Mouse (Mus musculus) spleen, postnatal 4 days (tissue): Measurements from ENCODE around the gene Gnl1.
A peak's percentile ranks its signal among the peaks of the same experiment; 100 is the strongest.

Experiments used
- DNase-seq, 2 experiments: peaks; one replicate each; pipeline ENCODE4 v3.0.0; 2022; ENCODE audit warnings: low spot score in 2 of 2

Gnl1 gene

GRCm38 (mm10) chr17:36023710-36024654 lies 44.3 kb downstream of the Gnl1 start:
- peak; percentile 24 to 63 for DNase-seq

DNA sequence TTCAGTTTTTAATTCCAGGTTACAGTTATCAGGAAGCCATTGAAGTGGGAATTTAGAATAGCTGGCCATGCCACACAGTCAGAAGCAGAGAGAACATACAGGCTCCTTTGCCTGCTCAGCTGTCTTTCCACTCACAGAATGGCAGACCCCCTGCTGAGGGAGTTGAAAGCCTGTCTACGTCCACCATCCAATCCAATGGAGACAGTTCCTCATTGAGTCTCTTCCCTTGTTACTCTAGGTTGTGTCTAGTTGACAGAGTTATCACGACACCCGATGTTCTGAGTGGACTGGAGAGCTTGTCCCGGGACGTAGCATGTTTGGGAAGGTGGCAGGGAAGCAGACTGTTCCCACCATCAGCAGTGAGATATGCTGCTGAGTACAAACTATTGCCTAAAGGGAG lies 45.5 kb downstream of the Gnl1 start:
- DNase-seq: peak in 1 of 2 experiments; percentile 57

- DNase-seq: peak in 1 of 2 experiments; percentile 45
These were observed 46.2 kb downstream of the Gnl1 start for GRCm38 (mm10) chr17:36025901-36026300.

DNA sequence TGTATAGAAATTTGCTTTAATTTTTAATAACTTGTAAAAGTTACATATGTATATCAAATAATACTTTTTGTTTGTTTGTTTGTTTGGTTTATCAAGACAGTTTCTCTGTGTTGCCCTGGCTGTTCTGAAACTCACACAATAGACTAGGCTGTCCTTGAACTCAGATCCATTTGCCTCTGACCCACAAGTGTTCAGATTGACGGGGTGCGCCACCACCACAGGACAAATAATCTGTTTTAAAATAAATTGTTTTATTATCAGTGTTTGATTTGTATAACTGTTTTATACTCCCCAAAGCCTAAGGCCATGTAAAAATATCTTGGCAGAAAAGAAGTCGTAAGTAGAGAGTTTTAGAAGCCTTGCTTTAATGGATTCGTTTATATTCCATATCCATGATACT lies 48.0 kb downstream of the Gnl1 start:
- no peak for DNase-seq

DNA sequence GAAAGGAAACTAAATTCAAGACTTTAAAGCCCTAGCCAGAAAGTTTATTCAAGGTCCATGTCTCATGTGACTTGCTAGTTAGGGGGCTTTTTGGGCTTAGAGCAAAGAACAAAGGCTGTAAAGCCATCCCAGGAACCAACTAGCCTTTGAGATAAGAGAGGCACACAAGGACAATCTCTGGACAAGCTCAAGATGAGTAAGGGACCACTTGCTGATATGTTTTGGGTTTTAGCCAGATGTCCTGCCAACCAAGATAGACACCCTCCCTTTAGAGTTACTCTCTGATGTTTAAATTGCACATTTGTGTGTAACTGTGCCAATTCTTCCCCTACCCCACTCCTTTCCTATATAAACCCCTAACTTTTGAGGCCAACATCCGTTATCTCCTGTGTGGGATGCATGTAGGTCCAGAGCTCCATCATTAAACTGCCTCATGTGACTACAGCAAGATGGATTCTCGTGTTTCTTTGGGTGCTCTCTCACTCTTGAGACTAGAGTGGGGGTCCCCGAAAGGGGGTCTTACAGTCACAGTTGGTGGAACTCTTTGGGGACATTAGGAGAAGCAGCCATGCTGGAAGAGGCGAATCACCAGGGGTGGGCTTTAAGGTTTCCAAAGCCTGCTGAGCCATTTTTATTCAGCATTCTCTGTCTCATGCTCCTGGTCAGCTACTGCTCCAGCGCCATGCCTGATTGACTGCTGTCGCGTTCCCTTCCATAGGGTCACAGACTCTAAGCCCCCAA lies 49.4 kb downstream of the Gnl1 start:
- peak in 1 of 2 experiments; percentile 54 for DNase-seq

GRCm38 (mm10) chr17:36030046-36030702 lies 50.5 kb downstream of the Gnl1 start:
- DNase-seq: peak; percentile 52 to 66

- DNase-seq: peak in 1 of 2 experiments; percentile 61
These were observed 51.3 kb downstream of the Gnl1 start for GRCm38 (mm10) chr17:36030703-36031582.

DNA sequence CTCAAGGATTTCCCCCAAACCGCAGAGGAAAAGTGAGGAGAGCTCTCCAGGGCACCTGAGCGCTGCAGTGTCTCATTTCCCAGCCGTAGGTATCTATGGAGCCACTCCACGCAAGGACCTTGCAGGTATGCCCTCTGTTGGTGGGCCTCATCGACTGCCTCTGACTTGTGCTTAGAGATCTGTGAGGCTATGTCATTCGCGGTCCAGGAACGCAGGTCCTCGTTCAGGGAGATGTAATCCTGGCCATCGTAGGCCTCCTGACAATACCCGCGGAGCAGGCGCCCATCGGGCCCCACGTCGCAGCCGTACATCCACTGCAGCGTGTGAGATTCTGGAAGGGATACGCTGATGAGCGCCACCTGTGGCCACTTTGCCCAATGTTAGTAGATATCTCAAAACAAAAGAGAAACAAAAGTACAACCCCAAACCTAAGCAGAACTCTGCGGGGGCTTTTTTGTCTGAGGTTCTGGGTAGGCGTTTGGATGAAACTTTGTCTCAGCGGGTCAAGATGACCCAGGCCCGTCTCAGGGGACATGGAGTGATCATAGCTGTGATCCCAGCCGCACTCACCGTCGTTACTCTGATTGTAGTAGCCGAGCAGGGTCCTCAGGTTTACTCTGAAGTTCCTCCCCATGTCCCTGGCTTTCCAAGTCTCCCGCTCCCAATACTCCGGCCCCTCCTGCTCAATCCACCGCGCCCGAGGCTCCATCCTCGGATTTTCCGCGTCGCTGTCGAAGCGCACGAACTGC lies 52.1 kb downstream of the Gnl1 start:
- peak; percentile 65 to 74 for DNase-seq

DNA sequence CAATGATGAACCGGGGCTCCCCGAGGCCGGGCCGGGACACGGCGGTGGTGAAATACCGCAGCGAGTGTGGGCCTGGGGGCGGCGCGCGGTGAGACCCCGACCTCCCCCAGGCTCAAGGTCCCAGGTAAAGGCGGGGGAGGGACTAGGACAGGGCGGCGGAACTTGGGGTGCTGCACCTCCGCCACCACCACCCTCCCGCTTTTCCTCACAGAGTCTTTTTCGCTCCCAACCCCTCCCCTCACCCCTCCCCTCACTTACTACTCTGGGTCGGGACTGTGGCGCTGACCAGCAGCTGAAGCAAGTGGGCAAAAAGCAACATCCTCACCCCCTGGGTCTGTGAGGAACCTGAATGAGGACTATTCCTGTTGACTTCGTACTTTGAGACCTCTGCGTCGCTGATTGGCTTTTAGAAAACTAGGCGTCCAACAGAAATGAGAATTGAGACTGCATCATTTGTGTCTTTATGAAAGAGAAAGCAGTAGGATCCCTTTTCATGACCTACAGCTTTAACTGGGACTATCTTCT lies 52.8 kb downstream of the Gnl1 start, which contains the start of gene H2-T23:
TSS of gene H2-T23 (minus strand) at position 505 of the 525 bp plus-strand sequence.
- peak; percentile 69 to 83 for DNase-seq

DNA sequence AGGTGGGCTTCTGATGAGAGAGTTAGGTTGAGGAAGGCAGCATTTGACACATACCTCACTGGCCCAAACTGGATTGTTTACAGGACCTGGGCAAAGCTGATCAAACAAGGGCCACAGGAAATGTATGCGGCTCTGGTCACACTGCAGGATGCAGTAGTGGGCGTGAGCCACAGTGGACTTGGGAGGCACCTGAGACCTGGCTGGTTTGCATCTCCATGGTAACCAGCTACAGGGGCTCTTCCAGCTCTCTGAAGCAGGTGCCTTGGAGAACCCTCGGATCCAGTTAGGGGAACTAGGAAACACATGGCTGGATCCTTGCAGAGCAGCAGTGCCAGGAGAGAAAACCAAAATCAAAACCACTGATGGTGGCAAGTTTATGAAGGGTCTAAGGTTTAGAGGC lies 54.9 kb downstream of the Gnl1 start:
- peak in 1 of 2 experiments; percentile 58 for DNase-seq

GRCm38 (mm10) chr17:36035010-36035638 lies 55.5 kb downstream of the Gnl1 start:
- peak; percentile 69 to 84 for DNase-seq

GRCm38 (mm10) chr17:36036126-36036525 lies 56.5 kb downstream of the Gnl1 start:
- peak in 1 of 2 experiments; percentile 60 for DNase-seq
